ENCODE assay signal across 19 mouse cellular contexts in the genomic region with DNA sequence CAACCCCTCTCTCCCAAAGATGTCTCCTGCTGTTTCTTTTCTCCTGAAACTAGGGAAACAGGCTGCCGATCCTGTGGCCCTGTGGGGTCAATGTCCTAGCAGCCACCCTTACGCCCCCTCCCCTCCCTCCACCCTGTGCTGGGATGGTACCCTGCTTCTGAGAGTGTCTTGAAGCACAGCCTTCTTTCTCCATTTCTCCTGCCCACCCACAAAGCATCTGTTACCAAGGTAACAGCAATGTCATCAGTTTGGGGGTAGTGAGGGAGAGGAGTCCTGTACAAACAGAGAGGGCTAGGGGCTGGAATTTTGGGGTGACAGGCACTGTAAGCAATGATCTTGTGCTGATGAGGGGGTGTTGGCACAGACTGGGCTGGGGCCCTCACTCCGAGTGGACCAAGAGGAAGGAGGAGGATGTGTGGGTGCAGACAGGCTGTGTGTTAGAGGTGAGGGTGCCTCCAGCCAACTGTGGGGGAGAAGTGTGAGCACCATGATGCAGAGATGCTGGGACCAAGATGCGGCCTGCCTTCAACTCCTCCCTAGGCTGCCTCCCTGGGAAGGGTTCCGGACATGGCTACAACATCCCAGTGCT. TPM values are rescaled to one million over a fixed set of nuclear protein-coding genes. Genes with fewer than 3 reads are reported as not detected.
DNase-seq lines count a peak whose midpoint lies in the region; ATAC-seq and TF ChIP-seq lines count a peak whose summit lies in the region.
"Had no signal": no experiment of that assay in that cellular context is flagged by ENCODE, and none has a peak within 500 bp of the region (broad histone marks: within the 10 kb centered on the region; RNA-seq: fewer than 3 reads in every experiment).

No protein-coding gene starts in this region.

- TF ChIP-seq POLR2A in olfactory bulb, adult 2 months (IDR thresholded peaks at IDR 0.05; ENCODE audit: insufficient read depth, low read depth, low read length), result no peak

- WGBS in neural tube, embryonic 13.5 days, result 76% methylated on average over 5 of the region's 5 CpGs
- 71% methylated on average over 5 of the region's 5 CpGs for WGBS in neural tube, embryonic 15.5 days
- 58% methylated on average over 5 of the region's 5 CpGs for WGBS in olfactory bulb, adult 2 months

- peaks cover 19% of the 10 kb centered on the region for H3K4me1 ChIP-seq in neural tube, embryonic 13.5 days (replicated peaks)
- H3K4me1 ChIP-seq in neural tube, embryonic 15.5 days, result peaks cover 8% of the 10 kb centered on the region
- peaks cover 43% of the 10 kb centered on the region for H3K4me1 ChIP-seq in olfactory bulb, adult 2 months (ENCODE audit: control insufficient read depth, insufficient read depth, low read length)
- H3K4me1 ChIP-seq: liver, embryonic 13.5 days; lung, embryonic 15.5 days had no signal

- ATAC-seq in frontal cortex, adult (ENCODE audit: low TSS enrichment), result peak; percentile 58
- ATAC-seq in neural tube, embryonic 13.5 days (ENCODE audit: low read depth), result peak; percentile 30; the same call in 1 of the 2 replicates
- no peak for ATAC-seq in neural tube, embryonic 15.5 days (ENCODE audit: low FRiP score)
- ATAC-seq: forebrain, embryonic 15.5 days had no signal

- H3K4me3 ChIP-seq in left cerebral cortex, adult 2 months, result no peak overlapping the region
- H3K4me3 ChIP-seq in neural tube, embryonic 13.5 days, result no peak overlapping the region
- H3K4me3 ChIP-seq in neural tube, embryonic 15.5 days (replicated peaks), result no peak overlapping the region
- no peak overlapping the region for H3K4me3 ChIP-seq in olfactory bulb, adult 2 months (ENCODE audit: insufficient read depth, low read depth, low read length)
- H3K4me3 ChIP-seq: embryonic facial prominence, embryonic 10.5 days; erythroblast, embryonic 14.5 days; forebrain, embryonic 15.5 days; liver, embryonic 13.5 days; lung, embryonic 15.5 days had no signal

- H3K9me3 ChIP-seq in neural tube, embryonic 13.5 days, result no peaks in the 10 kb centered on the region
- H3K9me3 ChIP-seq in neural tube, embryonic 15.5 days (replicated peaks), result no peaks in the 10 kb centered on the region
- H3K9me3 ChIP-seq: embryonic facial prominence, embryonic 10.5 days; forebrain, embryonic 15.5 days; liver, embryonic 13.5 days; lung, embryonic 15.5 days had no signal

- H3K4me2 ChIP-seq in neural tube, embryonic 13.5 days, result no peak overlapping the region
- H3K4me2 ChIP-seq in neural tube, embryonic 15.5 days, result no peak overlapping the region
- H3K4me2 ChIP-seq: forebrain, embryonic 15.5 days; liver, embryonic 13.5 days; lung, embryonic 15.5 days had no signal

- H3K27me3 ChIP-seq in neural tube, embryonic 13.5 days, result no peaks in the 10 kb centered on the region
- H3K27me3 ChIP-seq in neural tube, embryonic 15.5 days (replicated peaks), result peaks cover 6% of the 10 kb centered on the region; the same call in 1 of the 2 replicates

- no peak for TF ChIP-seq CTCF in left cerebral cortex, adult 2 months (IDR thresholded peaks at IDR 0.05)
- TF ChIP-seq CTCF in olfactory bulb, adult 2 months (IDR thresholded peaks at IDR 0.05; ENCODE audit: insufficient read depth, low read depth, low read length), result no peak

- intact Hi-C loops in left cerebral cortex, adult 2 months (cut with DNase I), result no loop called here
- intact Hi-C loops in left cerebral cortex, postnatal 4 days (cut with DNase I), result no loop called here

- DNase-seq in frontal cortex, postnatal 10 days (ENCODE audit: low spot score in 2 of 2), result no peak
- peak; percentile 30 to 55 for DNase-seq in left cerebral cortex, adult 2 months (ENCODE audit: extremely low spot score in 1 of 2, low spot score in 2 of 2)
- DNase-seq in left cerebral cortex, postnatal 4 days, result no peak
- no peak for DNase-seq in kidney, postnatal 14 days
- DNase-seq: cerebellum, postnatal 36 days; kidney, adult 18-20 months; kidney, postnatal 25 days; liver, embryonic 13.5 days; thymus, postnatal 14 days had no signal

- H3K27ac ChIP-seq in left cerebral cortex, adult 2 months, result peak overlapping the region; percentile 89
- 0 out of 2 replicates have a peak overlapping the region, but pooled peaks have one; percentile 1 for H3K27ac ChIP-seq in neural tube, embryonic 13.5 days (replicated peaks)
- no peak overlapping the region for H3K27ac ChIP-seq in neural tube, embryonic 15.5 days (replicated peaks)
- H3K27ac ChIP-seq in olfactory bulb, adult 2 months (ENCODE audit: insufficient read depth, low read depth, low read length), result peak overlapping the region; percentile 10
- H3K27ac ChIP-seq: embryonic facial prominence, embryonic 10.5 days; forebrain, embryonic 15.5 days; liver, embryonic 13.5 days; lung, embryonic 15.5 days; macrophage had no signal

- no peaks in the 10 kb centered on the region for H3K36me3 ChIP-seq in neural tube, embryonic 13.5 days
- H3K36me3 ChIP-seq in neural tube, embryonic 15.5 days, result no peaks in the 10 kb centered on the region
- H3K36me3 ChIP-seq: embryonic facial prominence, embryonic 10.5 days; forebrain, embryonic 15.5 days; liver, embryonic 13.5 days; lung, embryonic 15.5 days had no signal

- no peak overlapping the region for H3K9ac ChIP-seq in neural tube, embryonic 13.5 days
- H3K9ac ChIP-seq in neural tube, embryonic 15.5 days (replicated peaks), result no peak overlapping the region
- H3K9ac ChIP-seq: forebrain, embryonic 15.5 days; liver, embryonic 13.5 days; lung, embryonic 15.5 days had no signal

RNA-seq across cellular contexts. Expression of gene Stac2, which starts 6.9 kb away (rescaled TPM):
- total RNA-seq in left cerebral cortex, adult 2 months (2021), result 10 to 100 TPM; 97.3 to 99.9 TPM
- total RNA-seq in left cerebral cortex, postnatal 4 days (2021), result 10 to 100 TPM in 1 of 2 experiments, 1 to 10 TPM in 1; 8.7 to 11.7 TPM
- 12.5 and 13.9 TPM in 2 replicates for polyA plus RNA-seq in neural tube, embryonic 13.5 days (2015; fragmentation: Nextera tagmentation; extraction: Ambion mirVana)
- 15.8 and 18.2 TPM in 2 replicates for polyA plus RNA-seq in neural tube, embryonic 15.5 days (2015; fragmentation: Nextera tagmentation; extraction: Ambion mirVana)
- polyA plus RNA-seq in olfactory bulb, adult 2 months (2012; ENCODE audit: insufficient read depth, insufficient read length, low replicate concordance, missing spikeins), result not detected in 2 replicates
- total RNA-seq: monocyte, adult 5-6 weeks had no signal
- polyA plus RNA-seq: erythroblast, embryonic 14.5 days had no signal

RNA-seq across cellular contexts. Expression of gene Rpl19, which starts 33.7 kb away (rescaled TPM):
- total RNA-seq in left cerebral cortex, adult 2 months (2021), result 100 to 1,000 TPM; 560 to 591 TPM
- 100 to 1,000 TPM; 711 to 733 TPM for total RNA-seq in left cerebral cortex, postnatal 4 days (2021)
- polyA plus RNA-seq in neural tube, embryonic 13.5 days (2015; fragmentation: Nextera tagmentation; extraction: Ambion mirVana), result 660 and 722 TPM in 2 replicates
- polyA plus RNA-seq in neural tube, embryonic 15.5 days (2015; fragmentation: Nextera tagmentation; extraction: Ambion mirVana), result 655 and 750 TPM in 2 replicates
- polyA plus RNA-seq in olfactory bulb, adult 2 months (2012; ENCODE audit: insufficient read depth, insufficient read length, low replicate concordance, missing spikeins), result not detected in 2 replicates

RNA-seq across cellular contexts. Expression of gene Cacnb1, which starts 37.4 kb away (rescaled TPM):
- 100 to 1,000 TPM; 150 to 170 TPM for total RNA-seq in left cerebral cortex, adult 2 months (2021)
- 100 to 1,000 TPM; 100 to 104 TPM for total RNA-seq in left cerebral cortex, postnatal 4 days (2021)
- 50.0 and 52.1 TPM in 2 replicates for polyA plus RNA-seq in neural tube, embryonic 13.5 days (2015; fragmentation: Nextera tagmentation; extraction: Ambion mirVana)
- polyA plus RNA-seq in neural tube, embryonic 15.5 days (2015; fragmentation: Nextera tagmentation; extraction: Ambion mirVana), result 50.9 and 63.0 TPM in 2 replicates
- not detected in 2 replicates for polyA plus RNA-seq in olfactory bulb, adult 2 months (2012; ENCODE audit: insufficient read depth, insufficient read length, low replicate concordance, missing spikeins)

Comparison
In these comparisons a context has a peak if more than half of its experiments do, and no peak if none do; other contexts are left out.
1. DNase-seq: peak in left cerebral cortex, adult 2 months (2 of 2); none in frontal cortex, postnatal 10 days (0 of 2), left cerebral cortex, postnatal 4 days (single experiment) and kidney, postnatal 14 days (single experiment).
2. RNA of gene Rpl19, which starts 33.7 kb away (polyA plus RNA-seq): 660 to 722 TPM in neural tube, embryonic 13.5 days and 655 to 750 TPM in neural tube, embryonic 15.5 days; not detected in olfactory bulb, adult 2 months; every median in the first group is over 100 times any median in the second.
3. RNA of gene Cacnb1, which starts 37.4 kb away (polyA plus RNA-seq): 50.9 to 63.0 TPM in neural tube, embryonic 15.5 days and 50.0 to 52.1 TPM in neural tube, embryonic 13.5 days; not detected in olfactory bulb, adult 2 months; every median in the first group is over 10 times any median in the second.